In genomic region chr2:157432476-157432875, GRCm38 (mm10) we compare ENCODE assay signal across 8 mouse cellular contexts. TPM values are rescaled to one million over a fixed set of nuclear protein-coding genes. Genes with fewer than 3 reads are reported as not detected.
DNase-seq lines count a peak whose midpoint lies in the region; ATAC-seq and TF ChIP-seq lines count a peak whose summit lies in the region.

No protein-coding gene starts in this region.

- 55% methylated on average over 9 of the region's 9 CpGs for WGBS in lung, embryonic 15.5 days
- WGBS in hindbrain, postnatal 0 days: 42% methylated on average over 9 of the region's 9 CpGs
- 52% methylated on average over 9 of the region's 9 CpGs for WGBS in neural tube, embryonic 14.5 days

- H3K27ac ChIP-seq in lung, embryonic 15.5 days: peak overlapping the region; percentile 96
- H3K27ac ChIP-seq in hindbrain, postnatal 0 days: peak overlapping the region; percentile 79
- peak overlapping the region; percentile 68 for H3K27ac ChIP-seq in neural tube, embryonic 14.5 days (ENCODE audit: low read depth, low read length)

- H3K36me3 ChIP-seq in lung, embryonic 15.5 days: no peaks in the 10 kb centered on the region
- H3K36me3 ChIP-seq in hindbrain, postnatal 0 days (ENCODE audit: insufficient read depth, low read length): peaks cover 3% of the 10 kb centered on the region; the same call in 1 of the 2 replicates
- 0 out of 2 replicates have a peak, but pooled peaks cover 3% of the 10 kb centered on the region for H3K36me3 ChIP-seq in neural tube, embryonic 14.5 days (ENCODE audit: control insufficient read depth, insufficient read depth, low read length)

- H3K9me3 ChIP-seq in lung, embryonic 15.5 days: no peaks in the 10 kb centered on the region
- no peaks in the 10 kb centered on the region for H3K9me3 ChIP-seq in hindbrain, postnatal 0 days (ENCODE audit: low read length)
- no peaks in the 10 kb centered on the region for H3K9me3 ChIP-seq in neural tube, embryonic 14.5 days (ENCODE audit: control insufficient read depth, low read length)

- no peak for TF ChIP-seq CTCF in hindbrain, postnatal 0 days (IDR thresholded peaks at IDR 0.05; ENCODE audit: low read depth)

- no peaks in the 10 kb centered on the region for H3K27me3 ChIP-seq in lung, embryonic 15.5 days
- no peaks in the 10 kb centered on the region for H3K27me3 ChIP-seq in hindbrain, postnatal 0 days (ENCODE audit: insufficient read depth, low read length)
- no peaks in the 10 kb centered on the region for H3K27me3 ChIP-seq in neural tube, embryonic 14.5 days (ENCODE audit: control insufficient read depth, insufficient read depth, low read length)

- H3K4me1 ChIP-seq in lung, embryonic 15.5 days: peaks cover 85% of the 10 kb centered on the region
- H3K4me1 ChIP-seq in hindbrain, postnatal 0 days (ENCODE audit: insufficient read depth, low read length): peaks cover 32% of the 10 kb centered on the region
- peaks cover 51% of the 10 kb centered on the region for H3K4me1 ChIP-seq in neural tube, embryonic 14.5 days (ENCODE audit: control insufficient read depth, insufficient read depth, low read length)

- H3K9ac ChIP-seq in lung, embryonic 15.5 days: 0 out of 2 replicates have a peak overlapping the region, but pooled peaks have one; percentile 11
- H3K9ac ChIP-seq in hindbrain, postnatal 0 days (replicated peaks; ENCODE audit: low read length): no peak overlapping the region
- H3K9ac ChIP-seq in neural tube, embryonic 14.5 days (replicated peaks; ENCODE audit: low read depth, low read length): no peak overlapping the region

- peak; percentile 13; the same call in 1 of the 2 replicates for ATAC-seq in lung, embryonic 15.5 days (ENCODE audit: borderline replicate concordance, extremely low read depth, low FRiP score, low TSS enrichment)
- ATAC-seq in hindbrain, postnatal 0 days: peak; percentile 67
- ATAC-seq in neural tube, embryonic 14.5 days (ENCODE audit: low read depth): peak; percentile 50; the same call in 1 of the 2 replicates
- no peak for ATAC-seq in megakaryocyte progenitor cell, adult 5-6 weeks (replicated peaks; ENCODE audit: poor library complexity)

- no peak overlapping the region for H3K4me2 ChIP-seq in lung, embryonic 15.5 days
- no peak overlapping the region for H3K4me2 ChIP-seq in hindbrain, postnatal 0 days (ENCODE audit: low read depth, low read length)
- no peak overlapping the region for H3K4me2 ChIP-seq in neural tube, embryonic 14.5 days (ENCODE audit: low read depth, low read length)

- H3K4me3 ChIP-seq in lung, embryonic 15.5 days: no peak overlapping the region
- no peak overlapping the region for H3K4me3 ChIP-seq in hindbrain, postnatal 0 days (ENCODE audit: low read length)
- no peak overlapping the region for H3K4me3 ChIP-seq in neural tube, embryonic 14.5 days (ENCODE audit: low read depth, low read length)

- peak; percentile 57 for DNase-seq in adrenal gland, postnatal 14 days
- DNase-seq in adrenal gland, adult 8-10 months: no peak
- no peak for DNase-seq in lung, adult 18-20 months
- peak; percentile 84 for DNase-seq in hindbrain, postnatal 0 days (ENCODE audit: low spot score)
- no peak for DNase-seq in urinary bladder, adult 18-20 months (ENCODE audit: low spot score in 2 of 2)

RNA-seq across cellular contexts. Expression of gene Src, which starts 14.2 kb away (rescaled TPM):
- 16.2 and 18.9 TPM in 2 replicates for total RNA-seq in adrenal gland, postnatal 14 days (2021)
- total RNA-seq in adrenal gland, adult 8-10 months (2022): 10 to 100 TPM; 18.3 to 32.9 (median 24.8) TPM
- polyA plus RNA-seq in lung, embryonic 15.5 days (2015; fragmentation: Nextera tagmentation; extraction: Ambion mirVana): 24.0 and 24.8 TPM in 2 replicates
- 133 and 134 TPM in 2 replicates for total RNA-seq in hindbrain, postnatal 0 days (2014; rRNA removed)
- polyA plus RNA-seq in hindbrain, postnatal 0 days (2015; fragmentation: Nextera tagmentation; extraction: Ambion mirVana): 23.2 and 25.4 TPM in 2 replicates
- polyA plus RNA-seq in neural tube, embryonic 14.5 days (2014; fragmentation: Nextera tagmentation; extraction: Ambion mirVana): 19.3 and 23.9 TPM in 2 replicates
- 0.27 TPM in 1 of 2 replicates, not detected in the other for total RNA-seq in megakaryocyte progenitor cell, adult 5-6 weeks (2015)
- 0.07 TPM in 1 of 2 replicates, not detected in the other for total RNA-seq in megakaryocyte progenitor cell, adult 5-6 weeks (2017)

Comparison
In these comparisons a context has a peak if more than half of its experiments do, and no peak if none do; other contexts are left out.
1. DNase-seq: peak in adrenal gland, postnatal 14 days (single experiment) and hindbrain, postnatal 0 days (single experiment); none in adrenal gland, adult 8-10 months (single experiment), lung, adult 18-20 months (0 of 2) and urinary bladder, adult 18-20 months (0 of 2).
2. RNA of gene Src, which starts 14.2 kb away (total RNA-seq): 133 to 134 TPM in hindbrain, postnatal 0 days, 18.3 to 32.9 TPM in adrenal gland, adult 8-10 months and 16.2 to 18.9 TPM in adrenal gland, postnatal 14 days; 0.07 to 0.27 TPM in megakaryocyte progenitor cell, adult 5-6 weeks; every median in the first group is over 10 times any median in the second.
3. Peak in every context shown above with its lines, with median percentiles within 50 percentile points of each other: H3K27ac ChIP-seq.